Mouse (Mus musculus) monocyte, adult 2 months (primary cell): ENCODE results near the gene Stim1.
"Not testable (repeated sequence)": the region's sequence is repeated elsewhere in the genome, so short reads cannot be mapped to it uniquely, and the experiment has no call there.

ENCODE experiments used
- DNase-seq, 2 experiments: peaks; one replicate each; pipeline ENCODE4 v3.0.0; 2022; ENCODE audit warnings: low spot score in 2 of 2, low read depth in 1 of 2

Gene Stim1

DNA sequence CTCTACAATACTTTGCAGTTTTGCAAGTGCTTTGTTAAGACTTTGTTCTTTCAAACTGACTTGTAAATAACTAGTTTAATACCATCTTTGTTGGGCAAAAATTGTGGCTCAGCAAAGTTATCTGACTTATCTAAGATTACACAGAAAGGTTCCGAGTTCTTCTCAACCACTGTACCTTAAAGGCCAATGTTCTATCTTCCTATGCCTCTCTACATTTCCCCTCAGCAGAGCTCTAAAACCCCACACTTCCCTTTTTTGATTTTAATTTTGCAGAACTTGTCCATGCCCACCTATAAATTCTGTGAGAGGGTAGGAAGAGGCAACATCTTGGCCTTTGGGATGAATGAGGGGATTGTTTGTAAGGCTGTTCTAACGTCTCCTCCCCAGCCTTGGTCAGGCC is 166.7 kb downstream of the Stim1 start:
- DNase-seq = no peak

DNA sequence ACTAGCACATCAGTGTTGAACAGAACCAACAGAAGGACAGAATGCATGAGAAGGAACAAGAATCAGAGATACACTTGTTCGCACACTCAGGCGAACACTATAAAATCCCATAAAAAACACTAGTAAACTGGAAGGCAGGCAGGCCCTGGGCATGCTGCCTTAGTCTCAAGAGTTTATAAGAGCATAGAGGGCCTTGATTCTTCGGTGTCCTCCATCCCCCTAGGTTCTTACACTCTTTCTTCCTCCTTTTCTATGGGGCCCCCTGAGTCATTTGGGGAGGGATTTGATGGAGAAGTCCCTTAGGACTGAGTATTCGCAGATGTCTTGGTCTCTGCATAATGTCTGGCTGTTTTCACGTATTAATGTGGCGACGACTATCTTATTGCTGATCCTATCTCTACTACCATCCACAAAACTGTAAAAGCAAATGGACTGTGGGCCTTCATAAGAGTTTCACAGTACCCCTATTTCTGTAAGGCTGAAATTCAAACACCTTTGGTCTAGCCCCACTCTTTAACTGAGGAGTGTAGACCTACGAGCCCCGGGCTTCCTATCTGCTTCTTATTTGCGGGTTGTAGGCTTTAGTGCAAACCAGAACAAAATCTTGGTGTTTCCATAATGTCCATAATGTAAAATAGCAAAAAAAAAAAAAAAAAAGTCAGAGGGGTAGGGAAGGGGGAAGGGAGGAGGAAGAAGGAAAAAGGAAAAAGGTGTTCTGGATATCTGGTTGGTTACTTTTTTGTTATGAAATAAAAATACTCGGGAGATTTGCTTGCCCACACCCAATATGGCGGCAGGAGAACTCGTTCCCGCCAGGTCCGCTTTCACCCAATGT is 173.4 kb downstream of the Stim1 start:
- DNase-seq = no peak

DNA sequence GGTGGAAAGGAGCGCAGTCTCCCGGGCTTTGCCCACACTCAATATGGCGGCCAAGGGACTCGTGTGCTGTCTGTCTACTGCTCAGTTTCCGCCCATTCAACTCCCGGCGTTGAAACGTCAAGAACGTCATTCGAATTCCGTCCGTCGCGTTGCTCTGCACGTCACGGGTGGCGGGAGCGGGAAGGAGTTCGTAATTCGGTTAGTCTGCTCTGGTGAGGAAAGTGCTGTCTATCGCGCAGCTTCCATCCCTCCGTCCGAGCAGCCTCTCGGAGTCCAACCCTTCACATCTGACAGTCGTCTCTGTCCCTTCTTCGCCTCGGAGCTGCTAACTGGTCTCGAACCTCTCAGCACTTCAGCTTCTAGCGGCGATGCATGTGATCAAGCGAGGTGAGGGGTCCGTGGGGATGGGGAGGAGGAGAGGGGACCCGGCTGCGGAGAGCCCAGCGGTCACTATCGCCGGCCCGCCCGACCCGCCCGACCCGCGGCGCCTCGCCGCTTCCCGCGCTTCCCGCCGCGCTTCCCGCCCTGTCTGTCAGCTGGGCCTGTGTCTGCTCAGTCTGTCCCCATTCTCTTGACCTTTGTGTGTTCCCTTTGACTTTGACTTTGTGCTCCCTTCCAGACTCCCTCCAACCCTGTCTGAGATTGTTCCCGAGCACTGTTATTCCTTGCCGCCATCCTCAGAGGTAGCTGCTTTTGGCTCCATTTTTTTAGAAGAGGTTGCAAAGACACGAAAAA is 174.2 kb downstream of the Stim1 start, which contains the start of gene Rrm1:
Gene Rrm1, plus strand, starts transcription at position 39 of the 735 bp plus-strand sequence.
- peak; percentile 87 to 92 for DNase-seq

DNA sequence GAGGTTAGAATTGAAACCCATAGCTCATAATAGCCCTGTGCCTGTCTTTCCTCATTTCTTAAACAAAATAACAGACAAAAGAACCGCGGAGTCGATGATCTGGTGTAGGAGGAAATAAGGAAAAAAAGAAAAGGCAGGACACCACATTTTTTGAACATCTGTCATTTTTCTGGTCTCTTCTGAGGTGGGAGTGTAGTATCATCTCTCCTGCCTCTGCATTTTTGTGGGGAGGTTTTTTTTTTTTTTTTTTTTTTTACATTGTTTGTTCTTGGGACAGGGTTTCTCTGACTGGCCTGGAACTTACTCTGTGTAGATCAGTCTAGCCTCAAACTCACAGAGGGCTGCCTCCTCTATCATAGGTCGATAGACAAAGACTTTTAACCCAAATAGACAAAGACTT is 174.8 kb downstream of the Stim1 start:
- DNase-seq = no peak

DNA sequence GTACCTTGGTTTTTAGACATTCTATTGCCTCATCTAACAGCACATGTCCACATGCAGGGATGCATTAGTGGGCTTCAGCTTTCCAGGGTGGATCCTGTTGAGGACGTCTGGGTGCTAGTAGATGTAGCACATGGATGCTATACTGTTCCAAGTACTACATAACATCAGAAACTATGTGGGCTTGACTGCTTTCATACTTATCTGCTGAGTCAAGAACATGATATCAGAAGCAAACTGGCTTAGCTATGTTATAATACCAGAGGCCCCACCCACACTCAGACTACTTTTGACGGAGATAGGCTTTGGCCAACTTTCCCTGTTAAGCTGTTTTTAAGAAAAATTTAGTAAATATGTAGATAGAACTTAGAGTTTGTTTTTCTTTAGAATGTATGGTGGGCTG is 176.7 kb downstream of the Stim1 start:
- DNase-seq = no peak

DNA sequence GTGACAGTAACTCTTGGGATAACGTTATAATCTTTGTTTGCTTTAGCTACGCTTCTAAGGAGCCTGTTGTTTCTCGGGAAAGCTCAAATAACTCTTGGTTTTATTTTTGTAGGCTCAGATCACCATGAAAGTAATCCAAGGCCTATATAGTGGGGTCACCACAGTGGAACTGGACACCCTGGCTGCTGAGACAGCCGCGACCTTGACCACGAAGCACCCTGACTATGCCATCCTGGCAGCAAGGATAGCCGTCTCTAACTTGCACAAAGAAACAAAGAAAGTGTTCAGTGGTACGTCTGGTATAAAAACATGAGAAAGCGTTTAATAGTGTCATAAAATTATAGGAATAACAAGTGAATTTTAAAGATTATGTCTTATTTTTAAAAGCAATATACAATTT is 178.8 kb downstream of the Stim1 start:
- no peak for DNase-seq

DNA sequence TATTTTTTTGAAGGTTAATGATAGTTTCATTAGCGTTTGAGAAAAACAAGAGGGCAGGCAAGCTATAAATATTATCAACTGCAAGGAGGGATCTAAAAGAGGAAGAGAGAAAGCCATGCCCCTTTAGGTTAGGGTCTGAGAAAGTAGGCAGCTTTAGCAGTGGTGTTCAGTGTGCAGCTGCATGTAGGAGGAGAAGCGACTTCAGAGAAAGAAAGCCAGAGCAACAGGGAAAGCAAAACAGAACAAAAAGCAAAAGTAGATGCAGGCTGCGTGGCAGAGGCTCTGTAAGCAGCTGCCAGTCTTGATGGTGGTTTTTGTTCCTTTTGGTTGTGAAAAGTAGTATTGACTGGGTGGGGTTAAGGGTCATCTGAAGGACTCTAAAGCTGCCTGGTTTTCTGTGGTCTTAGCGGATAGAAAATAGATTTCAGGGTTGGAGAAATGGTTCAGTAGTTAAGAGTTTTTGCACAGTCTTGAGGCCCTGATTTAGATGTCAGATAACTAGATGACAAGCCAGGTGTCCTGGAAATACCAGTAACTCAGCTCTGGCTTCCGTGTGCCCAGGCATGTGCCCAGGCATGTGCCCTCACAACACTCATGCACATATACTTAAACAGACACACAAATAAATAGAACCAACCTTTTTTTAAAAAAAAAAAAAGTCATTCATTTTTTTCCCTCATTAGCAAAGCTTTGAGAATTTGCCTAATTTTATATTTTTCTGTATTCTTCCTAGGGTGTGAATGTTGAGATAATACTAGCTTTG is 191.2 kb downstream of the Stim1 start:
- DNase-seq = no peak

DNA sequence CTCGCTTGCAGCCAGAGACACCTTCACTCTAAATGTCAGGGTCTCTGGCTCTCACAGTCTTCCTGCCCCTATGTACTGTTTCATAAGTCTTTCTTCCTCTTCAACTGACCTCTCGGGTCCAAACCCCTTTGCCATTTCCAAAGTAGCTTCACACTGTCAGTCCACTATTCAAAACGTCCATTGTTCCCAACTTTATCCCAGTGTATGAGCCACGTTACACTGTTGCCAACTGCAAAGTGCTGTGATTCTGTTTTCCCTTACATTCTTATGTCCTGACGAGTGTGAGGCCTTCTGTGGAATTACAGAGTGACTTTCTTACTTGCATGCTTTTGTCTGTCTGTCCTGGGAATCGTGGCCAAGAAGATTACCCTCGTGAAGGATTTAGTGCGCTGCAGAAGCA is 200.0 kb downstream of the Stim1 start:
- no peak for DNase-seq

DNA sequence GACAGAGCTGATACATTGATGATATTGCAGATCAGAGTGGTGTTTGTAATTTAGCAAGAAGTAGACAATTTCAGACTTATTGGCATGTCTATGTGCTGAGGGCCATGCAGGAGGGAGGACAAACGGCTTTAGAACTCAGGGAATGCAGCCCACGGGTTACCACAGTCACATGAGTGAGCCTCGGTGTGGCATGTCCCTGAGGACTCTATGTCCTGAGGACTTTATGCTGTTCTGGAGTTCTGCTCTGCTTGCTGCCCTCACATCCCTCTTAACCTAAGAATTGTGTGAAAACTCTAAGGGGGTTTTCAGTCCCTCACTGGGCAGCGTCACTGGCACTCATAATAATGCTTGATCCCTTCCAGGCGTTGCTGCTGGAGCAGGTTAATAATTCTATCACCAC is 205.1 kb downstream of the Stim1 start:
- DNase-seq = no peak

DNA sequence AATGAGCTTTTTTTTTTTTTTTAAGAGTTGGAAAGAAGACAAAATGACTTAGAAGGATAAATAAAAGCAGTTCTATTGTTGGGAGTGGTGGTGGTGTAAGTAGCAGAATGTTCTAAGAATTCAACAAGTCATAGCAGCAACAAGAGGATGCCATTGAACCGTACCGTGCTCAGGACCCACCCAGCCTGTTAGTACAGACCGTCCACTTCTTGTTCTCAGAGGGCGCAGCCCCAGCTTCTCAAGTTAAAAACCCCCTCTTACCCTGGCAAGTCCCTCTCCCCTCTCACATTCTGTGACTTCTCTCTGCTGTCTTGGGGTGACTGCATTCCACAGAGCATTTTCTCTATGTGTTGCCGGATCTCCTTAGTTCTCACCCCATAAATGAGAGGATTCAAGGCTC is 209.0 kb downstream of the Stim1 start:
- DNase-seq = no peak

DNA sequence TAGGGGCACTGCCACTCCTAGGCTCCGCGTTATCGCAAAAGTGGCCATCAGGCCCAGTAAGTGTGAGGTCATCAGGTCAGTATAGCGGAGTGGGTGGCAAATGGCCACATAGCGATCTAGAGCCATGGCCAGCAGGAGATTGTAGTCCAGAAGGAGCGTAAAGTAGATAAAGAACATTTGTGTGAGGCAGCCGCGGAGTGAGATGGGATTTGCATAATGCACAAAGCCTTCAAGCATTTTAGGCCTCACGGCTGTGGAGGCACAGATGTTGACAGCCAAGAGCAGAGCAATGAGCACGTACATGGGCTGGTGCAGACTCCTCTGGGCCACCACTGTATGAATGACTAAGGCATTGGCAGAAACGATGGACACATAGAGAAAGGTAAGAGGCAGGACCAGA is 209.8 kb downstream of the Stim1 start:
- no peak for DNase-seq

DNA sequence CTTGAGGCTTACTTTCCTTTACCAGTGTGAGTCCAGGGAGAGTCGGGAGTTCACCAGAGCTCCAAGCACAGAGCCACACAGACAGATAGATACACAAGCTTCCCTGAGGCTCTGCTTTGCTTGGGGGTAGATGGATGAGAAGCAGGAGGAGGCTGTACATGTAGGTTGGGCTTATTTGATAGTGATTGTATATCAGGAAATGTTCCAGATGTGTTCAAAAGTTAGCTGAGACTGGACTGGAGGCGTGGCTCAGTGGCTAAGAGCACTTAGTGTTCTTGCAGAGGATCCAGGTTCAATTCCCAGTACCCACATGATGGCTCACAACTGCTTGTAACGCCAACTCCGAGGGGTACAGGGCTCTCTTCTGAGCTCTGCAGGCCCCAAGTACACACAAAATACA is 210.8 kb downstream of the Stim1 start:
- DNase-seq = no peak

DNA sequence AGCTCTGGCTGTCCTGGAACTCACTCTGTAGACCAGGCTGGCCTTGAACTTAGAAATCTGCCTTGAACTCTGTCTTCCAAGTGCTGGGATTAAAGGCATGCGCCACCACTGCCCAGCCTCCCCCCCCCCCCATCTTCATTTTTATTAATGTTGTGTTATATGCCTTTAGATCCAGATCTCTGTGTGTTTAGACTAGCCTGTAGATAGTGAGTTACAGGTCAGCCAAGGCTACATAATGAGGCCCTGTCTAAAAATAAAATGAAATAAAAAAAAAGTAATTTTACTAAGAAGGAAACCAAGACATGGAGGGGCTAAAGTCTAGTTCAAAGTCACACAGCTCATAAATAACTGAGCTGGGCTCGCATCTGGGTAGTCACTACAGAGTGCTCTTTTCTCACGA is 211.3 kb downstream of the Stim1 start:
- DNase-seq = no peak

DNA sequence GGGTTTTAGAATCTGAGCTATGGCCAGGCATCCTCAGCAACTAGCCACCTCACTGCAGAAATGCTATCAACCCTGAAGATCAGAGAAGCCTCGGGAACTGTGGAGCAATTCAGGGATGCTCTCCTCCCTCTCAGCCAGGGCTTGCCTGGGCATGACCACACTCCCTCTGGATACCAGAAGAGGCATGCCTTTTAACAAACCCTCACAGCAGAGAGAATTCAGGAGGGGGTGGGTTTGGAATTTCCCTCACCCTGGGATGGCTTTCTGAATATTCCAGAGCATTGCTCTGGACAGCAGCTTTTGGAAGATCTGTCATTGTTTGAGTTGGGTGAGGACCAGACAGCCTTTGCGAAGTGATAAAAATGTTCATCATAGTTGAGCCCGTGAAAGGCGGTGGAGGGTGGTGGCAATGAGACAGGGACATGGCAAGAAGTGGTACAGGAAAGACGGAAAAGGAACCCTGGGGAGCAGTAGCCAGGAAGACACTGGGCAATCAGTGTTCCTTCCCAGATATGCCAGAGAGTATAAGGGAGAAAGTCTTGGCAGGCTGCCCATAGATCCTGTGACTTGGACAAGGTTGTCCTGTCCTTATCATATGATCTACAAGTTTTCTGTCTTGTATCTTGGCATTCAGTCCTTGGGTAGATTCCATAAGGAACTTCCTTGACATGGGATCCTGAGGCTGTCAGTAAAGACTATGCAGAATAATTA is 211.9 kb downstream of the Stim1 start:
- DNase-seq = no peak

DNA sequence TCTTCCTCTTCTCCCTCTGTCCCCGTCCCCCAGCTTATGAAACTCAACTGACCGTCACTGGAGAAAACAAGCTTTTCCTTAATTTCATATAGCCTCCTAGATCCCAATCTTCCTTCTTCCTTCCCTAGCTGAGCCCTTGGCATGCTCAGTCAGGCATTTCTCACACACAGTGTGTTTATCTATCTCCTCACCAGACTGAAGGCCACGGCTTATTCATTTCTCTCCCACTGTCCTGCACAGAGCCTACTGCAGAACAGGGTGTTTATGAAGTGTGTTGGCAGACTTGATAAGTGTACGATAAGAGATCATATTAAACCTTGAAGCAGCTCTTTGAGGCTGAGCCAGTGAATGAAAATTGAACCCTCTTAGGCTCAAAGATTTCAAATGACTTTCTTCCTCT is 213.2 kb downstream of the Stim1 start:
- DNase-seq = no peak

DNA sequence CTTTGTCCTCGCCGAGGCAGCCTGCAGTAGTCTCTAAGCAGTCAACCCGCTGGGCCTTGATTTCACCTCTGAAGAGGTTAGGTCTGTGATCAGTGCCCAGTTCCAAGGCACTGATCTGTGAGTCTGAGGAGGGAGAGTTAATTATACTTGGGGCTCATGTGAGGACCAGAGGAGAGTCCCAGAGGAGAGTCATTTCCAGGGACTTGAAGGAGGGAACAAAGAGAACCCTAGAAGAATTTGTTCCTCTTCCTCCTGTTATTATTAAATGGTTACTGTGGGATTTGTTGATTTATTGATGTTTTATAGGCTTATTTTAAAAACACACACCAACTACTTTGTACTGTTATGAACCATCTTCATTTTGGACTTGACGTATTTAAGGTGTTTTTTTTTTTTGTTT is 214.0 kb downstream of the Stim1 start, which contains the start of gene Olfr543:
Gene Olfr543, minus strand, starts transcription at position 101 of the 400 bp plus-strand sequence.
- DNase-seq = no peak

DNA sequence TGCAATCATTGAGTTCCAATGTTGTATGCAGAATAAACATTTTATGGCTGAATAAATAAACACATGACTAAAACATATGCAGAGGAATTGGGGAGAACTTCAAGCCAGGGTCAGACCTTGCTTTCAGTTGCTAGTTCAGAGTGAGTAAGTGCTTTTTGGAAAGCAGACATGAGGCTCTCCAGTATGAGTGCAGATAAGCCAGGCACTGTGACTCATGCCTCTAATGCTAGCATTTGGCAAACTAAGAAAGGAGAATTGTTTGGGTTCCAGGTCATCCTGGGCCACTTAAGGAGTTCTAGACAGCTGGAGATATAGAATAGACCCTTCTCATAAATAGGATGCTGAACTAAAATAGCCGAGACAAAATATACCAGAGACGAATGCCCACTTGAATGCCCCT is 216.1 kb downstream of the Stim1 start:
- DNase-seq = no peak

DNA sequence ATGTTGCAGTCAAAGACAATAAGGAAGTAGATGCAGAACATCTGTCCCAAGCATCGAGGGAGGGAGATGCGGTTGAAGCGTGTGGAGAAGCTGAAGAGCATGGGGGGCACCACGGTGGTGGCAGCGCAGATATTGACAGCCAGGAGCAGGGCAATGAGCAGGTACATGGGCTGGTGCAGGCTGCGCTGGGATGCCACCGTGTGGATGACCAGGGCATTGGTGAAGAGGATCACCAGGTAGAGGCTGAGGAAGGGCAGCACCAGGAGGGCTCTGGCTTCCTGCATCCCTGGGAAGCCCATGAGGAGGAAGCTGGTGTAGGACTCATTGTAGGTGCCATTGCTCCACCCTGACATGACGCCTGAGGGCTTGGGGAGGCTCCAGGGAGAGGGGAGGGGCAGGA is 217.2 kb downstream of the Stim1 start:
- not testable (repeated sequence) for DNase-seq

DNA sequence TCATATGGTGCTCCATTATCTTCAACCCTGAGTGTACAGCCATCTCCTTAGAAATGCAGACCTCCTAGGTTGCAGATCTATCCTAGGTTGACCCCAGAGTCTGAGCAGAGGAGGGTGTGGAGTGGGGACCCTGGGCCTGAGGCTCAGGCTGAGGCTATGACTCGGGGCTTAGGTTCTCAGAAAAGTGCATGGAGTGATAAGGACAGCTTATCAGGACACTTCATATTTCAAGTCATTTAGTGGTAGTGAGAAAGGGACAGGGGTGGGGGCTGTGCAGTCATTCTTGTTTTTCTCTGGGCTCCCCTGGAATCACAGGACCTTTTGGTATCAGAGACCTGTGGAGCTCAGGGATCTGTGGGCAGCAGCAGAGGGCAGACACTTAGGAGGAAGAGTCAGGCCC is 218.5 kb downstream of the Stim1 start:
- DNase-seq = no peak
